Mouse (Mus musculus) megakaryocyte, adult 5-6 weeks (primary cell): Measurements from ENCODE around the gene Pdss2. TPM values are rescaled to one million over a fixed set of nuclear protein-coding genes. Genes with fewer than 3 reads are reported as not detected.
A peak's percentile ranks its signal among the peaks of the same experiment; 100 is the strongest.

Experiments used
- ATAC-seq: 2 replicates; pipeline ENCODE4 v1.8.0; 2016; ENCODE audit warnings: mild to moderate bottlenecking, inconsistent platforms; ENCODE audit not compliant: poor library complexity, severe bottlenecking
- total RNA-seq, 2 experiments: library from RNA; stranded (forward) in 1 of 2; stranded (reverse) in 1 of 2; fragments of 153-499, 151-499 nt in 1 of 2; fragments of 221-1000, 200-1000 nt in 1 of 2; gene quantifications; 2 replicates each; pipeline versions ENCODE4 v1.2.3 to v1.2.4; 2015 to 2017

Pdss2 gene
- total RNA-seq, 2 experiments from 2014 or later = 2.7 to 11.4 TPM

DNA sequence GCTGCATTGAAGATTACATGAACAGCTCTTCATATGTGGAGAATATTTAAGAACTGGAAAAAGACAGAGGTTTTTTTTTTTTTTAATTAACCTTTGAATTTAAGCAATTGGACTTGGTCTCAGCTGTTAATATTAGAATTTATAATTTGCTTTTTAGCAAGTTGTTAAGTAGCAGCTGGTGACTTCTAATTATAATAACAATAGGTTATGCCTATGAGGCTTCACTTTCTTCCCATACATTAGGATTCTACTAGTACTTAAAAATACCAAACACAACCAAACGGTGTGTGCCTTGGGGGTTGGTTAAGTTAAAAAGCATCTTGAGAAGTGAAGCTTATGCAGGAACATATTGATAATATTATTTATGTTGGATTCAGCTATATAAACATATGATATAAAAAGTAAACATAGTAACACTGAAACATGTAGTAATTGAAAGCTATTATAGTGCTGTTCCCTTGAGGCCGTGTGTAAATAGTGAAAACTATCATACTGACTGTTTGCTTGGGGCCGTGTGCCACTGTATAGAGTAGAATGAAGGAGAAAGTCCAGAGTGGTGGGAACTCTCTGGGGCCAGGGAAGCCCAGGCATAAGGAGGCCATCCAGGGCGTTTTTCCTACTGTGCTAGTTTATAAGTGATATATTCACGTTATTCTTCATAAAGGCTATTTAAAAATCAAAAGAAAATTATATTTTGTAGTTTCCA is 87.0 kb downstream of the Pdss2 start:
- ATAC-seq = no peak

- no peak for ATAC-seq
Measured at GRCm38 (mm10) chr10:43310781-43311392, 89.6 kb downstream of the Pdss2 start.

DNA sequence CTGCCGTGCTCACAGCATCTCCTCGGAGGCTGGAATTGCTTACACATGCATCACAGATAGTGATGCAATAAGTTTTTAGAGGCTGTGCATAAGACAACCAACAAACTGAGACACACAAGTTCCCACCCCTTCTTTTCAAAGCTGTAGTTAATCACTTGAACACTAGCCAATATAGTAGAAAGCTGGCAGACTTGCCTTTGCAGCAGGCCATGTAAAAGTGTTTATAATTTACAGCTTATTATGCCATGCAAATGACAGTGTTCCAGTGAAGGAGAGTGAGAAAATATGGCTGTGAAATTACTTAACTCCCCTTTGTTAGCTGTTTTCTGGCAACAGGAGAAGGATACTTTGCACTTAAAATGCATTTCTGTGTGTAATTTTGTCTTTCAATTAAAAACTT is 90.9 kb downstream of the Pdss2 start:
- ATAC-seq = no peak

GRCm38 (mm10) chr10:43312658-43313417 is 91.6 kb downstream of the Pdss2 start:
- peak; percentile 85 for ATAC-seq

DNA sequence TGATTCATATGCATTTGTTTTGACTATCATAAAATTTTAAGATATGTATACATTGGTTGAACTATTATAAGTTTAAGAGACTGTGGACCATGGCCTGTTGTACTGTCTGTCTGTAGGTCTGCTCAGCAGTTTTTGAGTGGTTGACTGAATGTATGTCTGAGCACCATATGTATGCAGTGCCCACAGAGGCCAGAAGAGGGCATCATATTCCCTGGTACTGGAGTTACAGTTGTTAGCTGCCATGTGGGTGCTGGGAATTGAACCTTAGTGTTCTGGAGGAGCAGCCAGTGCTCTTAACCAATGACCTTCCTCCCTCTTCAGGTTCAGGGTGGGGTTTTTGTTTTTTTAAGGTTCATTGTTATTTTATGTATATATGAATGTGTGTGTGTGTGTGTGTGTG is 93.9 kb downstream of the Pdss2 start:
- no peak for ATAC-seq

GRCm38 (mm10) chr10:43317327-43317951 is 96.2 kb downstream of the Pdss2 start:
- ATAC-seq = no peak

GRCm38 (mm10) chr10:43321019-43321418 is 99.7 kb downstream of the Pdss2 start:
- no peak for ATAC-seq

GRCm38 (mm10) chr10:43322446-43323178 is 101.3 kb downstream of the Pdss2 start:
- ATAC-seq = no peak

DNA sequence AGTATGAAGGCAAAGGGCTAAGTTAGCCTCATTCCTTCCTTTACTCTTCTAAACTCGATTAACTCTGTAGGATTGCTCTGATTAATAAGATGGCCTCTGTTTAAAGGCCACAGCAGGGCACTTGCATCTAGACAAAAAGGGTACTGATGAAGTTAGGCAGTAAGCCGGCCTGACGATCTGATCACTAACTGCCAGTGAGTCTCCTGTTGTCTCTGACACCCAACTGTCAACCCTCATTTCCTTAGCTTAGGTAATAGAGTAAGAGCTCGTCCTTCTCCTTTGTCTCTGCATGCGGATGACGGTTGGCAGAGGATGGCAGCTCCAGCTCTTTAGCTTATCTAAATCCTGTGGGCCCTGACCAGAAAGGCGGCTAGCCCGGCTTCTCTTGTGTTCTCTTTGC is 102.1 kb downstream of the Pdss2 start:
- no peak for ATAC-seq

DNA sequence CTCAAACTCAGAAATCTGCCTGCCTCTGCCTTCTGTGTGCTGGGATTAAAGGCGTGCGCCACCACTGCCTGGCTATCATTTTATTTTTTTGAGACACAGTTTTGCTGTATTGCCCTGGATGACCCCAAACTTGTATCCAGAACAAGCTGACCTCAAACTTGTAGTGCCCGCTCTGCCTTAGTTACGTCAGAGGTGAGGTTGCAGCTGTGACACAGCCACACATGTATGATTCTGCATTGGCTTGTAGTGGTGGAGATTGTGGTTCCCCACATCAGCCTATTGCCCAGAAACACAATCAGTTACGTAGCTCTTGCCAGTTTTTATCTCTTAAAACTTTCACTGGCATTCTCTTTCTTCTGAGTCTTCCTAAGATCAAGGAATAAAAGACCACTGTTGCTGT is 108.5 kb downstream of the Pdss2 start:
- no peak for ATAC-seq

DNA sequence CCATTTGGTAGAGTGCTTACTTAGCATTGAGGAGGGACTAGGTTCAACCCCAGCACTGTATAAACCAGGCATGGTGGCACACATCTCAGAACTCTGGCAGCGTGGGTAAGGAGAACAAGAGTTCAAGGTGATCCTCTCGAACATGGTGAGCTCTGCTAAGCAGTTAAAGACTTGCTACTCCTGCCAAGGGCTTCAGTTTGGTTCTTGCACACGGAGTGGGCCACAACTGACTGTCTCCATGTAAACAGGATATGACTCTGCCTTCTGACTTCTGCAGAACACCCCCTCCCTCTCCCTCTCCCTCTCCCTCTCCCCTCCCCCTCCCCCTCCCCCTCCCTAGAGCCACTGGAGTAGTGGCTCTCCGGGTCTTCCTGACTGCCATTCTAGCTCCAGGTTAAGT is 109.4 kb downstream of the Pdss2 start:
- no peak for ATAC-seq

GRCm38 (mm10) chr10:43331931-43332701 is 110.8 kb downstream of the Pdss2 start:
- no peak for ATAC-seq

DNA sequence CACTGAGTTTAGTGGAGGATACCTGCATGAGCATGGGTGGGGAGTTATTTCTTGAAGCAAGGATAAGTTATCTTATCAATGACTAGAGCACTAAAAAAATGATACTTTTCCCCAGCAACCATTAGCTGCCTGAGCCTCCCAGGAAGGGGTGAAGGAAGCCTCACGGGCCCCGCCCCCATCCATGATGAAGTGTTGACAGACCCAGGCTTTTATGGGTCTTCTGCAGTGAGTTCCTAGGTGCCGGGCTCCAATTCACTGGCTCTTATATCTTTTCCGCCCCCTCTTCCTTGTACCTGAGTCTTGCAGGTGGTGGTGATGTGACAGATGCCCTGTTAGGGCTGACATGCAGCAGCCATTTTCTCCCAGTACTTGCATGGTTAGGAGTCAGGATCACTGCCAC is 114.6 kb downstream of the Pdss2 start:
- no peak for ATAC-seq

GRCm38 (mm10) chr10:43337110-43337509 is 115.8 kb downstream of the Pdss2 start:
- no peak for ATAC-seq

DNA sequence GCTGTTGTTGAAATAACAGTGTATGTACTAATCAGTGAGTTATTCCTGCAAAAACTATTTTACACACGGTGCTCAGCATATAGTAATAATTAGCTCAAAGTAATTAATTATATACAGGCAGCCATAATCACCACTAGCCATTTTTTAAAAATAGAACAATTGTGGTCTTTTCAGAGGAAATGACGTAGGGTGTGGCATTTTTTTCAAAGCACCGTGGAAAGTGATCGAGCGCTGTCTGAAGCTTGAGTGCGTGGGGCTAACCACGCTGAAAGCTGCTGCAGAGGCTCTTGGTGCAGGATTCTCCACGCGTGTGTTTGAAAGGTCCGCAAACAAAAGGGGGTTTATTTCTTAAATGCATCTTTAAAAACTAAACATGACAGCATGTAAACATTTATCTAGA is 118.5 kb downstream of the Pdss2 start:
- ATAC-seq = no peak

DNA sequence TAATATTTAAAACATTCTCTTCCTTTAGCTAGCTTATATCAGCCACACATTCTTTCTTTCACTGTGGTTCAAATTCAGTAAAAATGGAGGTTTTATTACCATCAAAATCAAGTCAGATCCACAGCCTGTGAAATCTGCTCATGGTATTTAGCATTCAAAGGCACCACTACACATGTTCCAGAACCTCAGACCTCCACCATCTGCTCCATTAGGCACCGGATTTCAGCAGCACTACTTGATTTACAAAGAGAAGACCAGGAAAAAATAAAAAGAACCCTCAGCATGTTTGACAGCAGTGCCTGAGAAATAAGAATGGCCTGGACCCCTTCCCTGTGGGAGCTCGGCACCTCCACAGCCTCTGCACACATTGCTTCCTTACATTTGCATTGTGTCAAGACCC is 128.4 kb downstream of the Pdss2 start:
- no peak for ATAC-seq

DNA sequence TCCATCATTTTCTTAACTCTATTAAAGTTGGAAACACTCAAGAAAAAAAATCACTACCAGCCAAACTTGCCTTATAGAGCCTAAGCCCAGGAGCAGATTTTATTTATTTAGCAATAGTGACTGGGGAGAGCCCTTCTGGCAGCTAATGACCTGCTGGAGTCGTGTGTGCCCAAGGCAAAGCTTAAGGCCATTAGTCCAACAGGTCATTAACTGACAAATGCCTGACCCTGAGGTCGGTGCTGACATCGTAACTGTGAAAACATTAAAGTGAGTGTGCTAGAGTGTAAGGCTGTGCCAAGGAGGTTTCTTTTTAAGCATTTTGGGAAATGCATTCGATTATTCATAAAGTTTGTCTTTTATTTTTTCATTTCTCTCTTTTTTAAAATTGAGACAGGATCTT is 136.6 kb downstream of the Pdss2 start:
- no peak for ATAC-seq

GRCm38 (mm10) chr10:43362947-43363346 is 141.7 kb downstream of the Pdss2 start:
- no peak for ATAC-seq

GRCm38 (mm10) chr10:43363431-43363851 is 142.2 kb downstream of the Pdss2 start:
- ATAC-seq = no peak

DNA sequence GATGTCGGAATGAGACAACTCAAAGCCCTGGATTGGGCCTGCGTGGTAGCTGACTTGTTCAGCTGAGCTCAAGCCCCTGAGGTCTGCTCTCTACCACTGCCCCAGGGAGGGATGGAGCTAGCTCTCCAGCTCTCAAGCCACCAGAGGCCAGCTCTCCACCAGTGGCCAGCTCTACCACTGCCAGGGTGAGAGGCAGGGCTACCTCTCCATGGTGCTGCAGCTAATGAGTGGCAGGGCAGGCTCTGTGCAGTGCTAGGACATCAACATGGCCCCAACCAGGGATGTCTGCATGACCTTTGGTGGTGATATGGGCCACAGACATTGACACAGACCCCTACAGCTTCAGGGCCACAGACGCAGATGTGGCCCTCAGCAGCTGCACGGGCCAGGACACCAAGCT is 144.6 kb downstream of the Pdss2 start:
- ATAC-seq = no peak
